Mouse (Mus musculus) ZHBTc4 (cell line): ENCODE data around the gene Rpl13a.
"Not testable (repeated sequence)": the region's sequence is repeated elsewhere in the genome, so short reads cannot be mapped to it uniquely, and the experiment has no call there.

Source experiments
- DNase-seq: peaks from one replicate; pipeline ENCODE4 v3.0.0-alpha.2; 2011; ENCODE audit warnings: low read depth, low spot score

Gene Rpl13a

GRCm38 (mm10) chr7:45157459-45157858, 28.9 kb upstream of the Rpl13a start:
- DNase-seq, result no peak

- no peak for DNase-seq
These were observed 27.6 kb upstream of the Rpl13a start for GRCm38 (mm10) chr7:45156206-45156605.

GRCm38 (mm10) chr7:45155590-45155989, 27.0 kb upstream of the Rpl13a start:
- peak; percentile 86 for DNase-seq

DNA sequence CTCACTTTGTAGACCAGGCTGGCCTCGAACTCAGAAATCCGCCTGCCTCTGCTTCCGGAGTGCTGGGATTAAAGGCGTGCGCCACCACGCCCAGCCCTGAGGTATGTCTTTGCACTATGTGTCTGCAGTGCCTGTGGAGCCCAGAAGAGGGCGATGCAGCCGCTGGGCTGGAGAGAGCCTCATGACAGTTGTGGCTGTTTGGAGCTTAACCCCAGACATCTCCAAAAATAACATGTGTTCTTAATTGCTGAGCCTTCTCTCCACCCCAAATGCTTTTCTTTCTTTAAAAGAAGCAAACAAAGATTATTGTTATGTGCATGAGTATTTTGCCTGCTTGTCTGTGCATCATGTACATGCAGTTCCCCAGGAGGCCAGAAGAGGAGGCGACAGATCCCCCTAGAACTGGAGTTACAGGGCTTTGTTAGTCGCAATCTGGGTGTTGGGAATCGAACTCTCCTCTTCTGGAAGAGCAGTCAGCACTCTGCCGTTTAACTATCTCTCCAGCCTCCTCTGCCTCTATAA, 26.5 kb upstream of the Rpl13a start:
- DNase-seq, result peak; percentile 96

- DNase-seq, result peak; percentile 98
These were observed 25.8 kb upstream of the Rpl13a start, which contains the start of the genes Pih1d1 and Aldh16a1 for GRCm38 (mm10) chr7:45154096-45154992. Gene Pih1d1 (plus strand): TSS chr7:45154303. Gene Aldh16a1 (minus strand): TSS chr7:45154584.

- peak; percentile 54 for DNase-seq
These were observed 25.0 kb upstream of the Rpl13a start for GRCm38 (mm10) chr7:45153586-45153985.

DNA sequence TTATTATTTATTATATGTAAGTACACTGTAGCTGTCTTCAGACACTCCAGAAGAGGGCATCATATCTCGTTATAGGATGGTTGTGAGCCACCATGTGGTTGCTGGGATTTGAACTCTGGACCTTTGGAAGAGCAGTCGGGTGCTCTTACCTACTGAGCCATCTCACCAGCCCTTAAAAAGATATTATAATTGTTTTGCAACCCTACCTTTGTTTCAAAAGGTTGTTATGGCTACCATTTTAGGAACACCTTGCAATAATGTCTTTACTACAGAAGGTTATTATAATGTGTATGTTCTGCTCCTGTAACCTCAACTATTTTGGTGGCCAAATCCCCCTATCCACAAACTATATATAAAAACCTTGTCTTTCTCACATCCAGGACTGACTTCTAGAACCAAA, 24.5 kb upstream of the Rpl13a start:
- DNase-seq, result not testable (repeated sequence)

GRCm38 (mm10) chr7:45151303-45151702, 22.7 kb upstream of the Rpl13a start:
- DNase-seq, result no peak

- DNase-seq, result no peak
These were observed 21.8 kb upstream of the Rpl13a start for GRCm38 (mm10) chr7:45150321-45150720.

DNA sequence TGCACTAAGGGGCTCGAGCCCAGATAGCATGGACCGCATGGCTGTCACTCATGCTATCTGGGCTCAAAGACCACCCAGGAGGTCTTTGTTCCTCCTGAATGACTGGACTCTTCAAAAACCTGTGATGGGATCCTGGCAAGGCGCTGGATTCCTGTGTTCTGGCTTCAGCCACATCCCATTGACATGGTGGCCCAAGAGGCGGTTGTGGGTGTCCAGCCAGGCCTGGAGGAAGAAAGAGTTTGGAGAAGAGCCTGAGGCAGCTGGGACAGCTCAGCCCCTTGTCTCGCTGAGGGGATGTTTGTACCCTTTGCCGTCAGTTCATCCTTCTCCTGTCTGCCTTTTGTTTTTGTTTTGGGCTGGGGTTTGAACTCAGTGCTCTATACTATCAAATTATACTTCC, 21.0 kb upstream of the Rpl13a start:
- no peak for DNase-seq

GRCm38 (mm10) chr7:45148534-45149098, 20.1 kb upstream of the Rpl13a start:
- DNase-seq, result no peak

DNA sequence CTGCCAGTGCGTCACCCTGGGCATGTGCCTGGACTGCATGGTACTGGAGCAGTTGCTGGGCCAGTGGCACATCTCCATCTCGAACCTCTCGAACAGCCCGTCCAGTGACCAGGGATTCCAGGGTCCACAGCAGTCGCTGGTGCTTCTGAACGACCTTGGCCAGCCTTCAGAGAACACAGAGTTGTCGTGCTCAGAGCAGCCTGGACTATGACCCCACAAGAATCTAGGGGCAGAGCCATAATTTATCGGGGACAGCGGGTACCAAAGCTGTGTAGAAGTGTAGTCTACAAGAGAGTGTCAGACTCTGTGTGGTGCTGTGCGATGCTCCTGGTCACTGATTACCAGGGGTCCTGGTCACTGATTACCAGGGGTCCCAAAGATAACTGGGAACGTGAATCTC, 19.3 kb upstream of the Rpl13a start:
- no peak for DNase-seq

DNA sequence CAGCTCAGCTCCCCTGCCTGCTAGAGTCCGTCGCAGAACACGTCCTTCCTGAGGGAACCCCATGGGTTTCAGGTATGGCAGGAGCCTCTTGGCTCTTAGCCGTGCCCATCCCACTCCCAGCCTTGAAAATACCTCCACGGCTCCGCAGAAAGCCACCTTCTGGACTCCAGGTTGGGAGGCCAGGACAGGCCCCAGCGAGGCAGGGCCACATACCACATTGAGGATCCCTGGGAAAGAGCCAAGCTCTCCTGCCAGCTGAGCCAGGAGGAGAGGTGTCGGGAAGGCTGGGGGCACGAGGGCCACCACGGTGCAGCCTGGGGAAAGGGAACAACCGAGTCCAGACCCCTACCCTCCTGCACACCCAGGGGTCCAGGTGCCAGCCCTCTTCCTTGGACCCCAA, 18.7 kb upstream of the Rpl13a start:
- DNase-seq, result no peak

- no peak for DNase-seq
These were observed 16.9 kb upstream of the Rpl13a start for GRCm38 (mm10) chr7:45145460-45145859.

- DNase-seq, result no peak
These were observed 16.0 kb upstream of the Rpl13a start for GRCm38 (mm10) chr7:45144368-45145174.

- no peak for DNase-seq
These were observed 13.4 kb upstream of the Rpl13a start for GRCm38 (mm10) chr7:45141914-45142313.

- DNase-seq, result no peak
These were observed 12.8 kb upstream of the Rpl13a start for GRCm38 (mm10) chr7:45141319-45141718.

GRCm38 (mm10) chr7:45139904-45140723, 11.6 kb upstream of the Rpl13a start:
- DNase-seq, result no peak

GRCm38 (mm10) chr7:45138403-45138802, 9.8 kb upstream of the Rpl13a start:
- DNase-seq, result no peak

DNA sequence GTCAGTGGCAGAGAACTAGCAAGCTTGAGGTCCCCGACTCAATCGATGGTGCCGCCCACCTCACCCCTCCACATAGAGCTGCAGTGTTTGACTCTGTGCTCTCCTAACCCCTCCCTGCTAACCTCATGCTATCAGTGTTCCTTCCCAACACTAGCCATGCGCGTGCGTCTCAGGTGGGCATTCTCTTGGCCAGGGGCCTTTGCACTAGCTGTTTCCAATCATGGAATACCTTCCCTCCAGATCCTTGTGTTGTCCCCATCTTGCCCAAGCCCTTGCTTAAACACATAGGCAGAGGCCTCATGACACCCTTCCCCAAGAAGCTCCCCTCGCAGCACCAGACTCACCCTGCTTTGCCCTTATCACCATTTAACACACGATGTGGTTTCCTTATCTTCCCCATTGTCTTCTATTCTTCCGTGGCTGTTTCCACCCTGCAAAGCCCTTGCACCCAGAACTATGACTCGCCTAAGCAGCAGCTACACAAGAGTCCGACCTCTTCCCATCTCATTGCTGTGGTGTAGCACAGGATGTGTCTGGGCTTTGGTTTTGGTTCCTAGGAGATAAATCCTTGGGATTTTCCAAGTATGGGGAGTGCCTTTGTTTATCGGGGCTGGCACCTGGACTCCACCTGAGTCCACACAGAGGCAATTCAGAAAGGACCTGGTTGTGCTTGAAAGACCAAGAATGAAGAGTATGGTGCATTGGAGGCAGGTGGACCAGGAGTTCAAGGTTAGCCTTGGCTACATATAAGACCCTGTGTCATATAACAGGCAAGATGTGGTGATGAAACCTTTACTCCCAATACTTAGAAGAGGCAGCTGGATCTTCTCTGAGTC, 8.8 kb upstream of the Rpl13a start:
- no peak for DNase-seq
